8 mouse cellular contexts compared by ENCODE assay signal in the genomic region with DNA sequence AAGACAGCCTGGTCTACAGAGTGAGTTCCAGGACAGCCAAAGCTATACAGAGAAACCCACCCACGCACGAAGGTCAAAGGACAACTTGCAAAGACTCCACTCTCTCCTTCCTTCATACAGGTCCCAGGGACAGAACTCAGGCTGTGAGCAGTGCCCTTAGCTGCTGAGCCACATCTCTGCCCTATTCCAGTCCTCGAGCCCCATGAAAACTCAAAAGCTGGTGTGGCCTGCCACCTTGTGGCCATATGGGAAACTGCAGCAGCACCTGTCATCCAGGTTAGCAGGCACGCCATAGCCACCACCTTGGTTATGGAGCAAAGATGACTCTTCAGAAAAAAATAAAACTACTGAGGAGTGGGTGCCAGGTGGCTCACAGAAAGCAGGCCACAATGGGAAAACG. TPM values are rescaled to one million over a fixed set of nuclear protein-coding genes. Genes with fewer than 3 reads are reported as not detected.
DNase-seq lines count a peak whose midpoint lies in the region; ATAC-seq lines count a peak whose summit lies in the region.

No protein-coding gene starts in this region.

- DNase-seq in 416B (ENCODE audit: low read depth) = peak; percentile 78
- peak; percentile 83 to 84 for DNase-seq in adrenal gland, postnatal 36 days
- peak; percentile 74 for DNase-seq in embryonic facial prominence, embryonic 14.5 days (ENCODE audit: low spot score)
- peak; percentile 92 for DNase-seq in heart, embryonic 10.5 days (ENCODE audit: low spot score)
- peak; percentile 75 to 86 for DNase-seq in spleen, postnatal 14 days (ENCODE audit: low spot score in 2 of 2)

- WGBS in embryonic facial prominence, embryonic 14.5 days = 15% methylated on average over 5 of the region's 5 CpGs
- WGBS in heart, embryonic 10.5 days = 19% methylated on average over 5 of the region's 5 CpGs
- WGBS in kidney, embryonic 15.5 days = 21% methylated on average over 5 of the region's 5 CpGs
- 18% methylated on average over 5 of the region's 5 CpGs for WGBS in limb, embryonic 15.5 days

- ATAC-seq in embryonic facial prominence, embryonic 14.5 days (ENCODE audit: low read depth) = peak; percentile 85
- peak; percentile 55 for ATAC-seq in kidney, embryonic 15.5 days (replicated peaks; ENCODE audit: low FRiP score)
- ATAC-seq in limb, embryonic 15.5 days (ENCODE audit: insufficient number of reproducible peaks, low FRiP score, low TSS enrichment, low read depth) = peak; percentile 33; the same call in 1 of the 2 replicates
- peak; percentile 82 for ATAC-seq in monocyte, adult 5-6 weeks (replicated peaks; ENCODE audit: insufficient number of reproducible peaks, low FRiP score, low TSS enrichment, poor library complexity, severe bottlenecking)

- H3K9ac ChIP-seq in embryonic facial prominence, embryonic 14.5 days (ENCODE audit: low read depth, low read length) = no peak overlapping the region
- H3K9ac ChIP-seq in kidney, embryonic 15.5 days = no peak overlapping the region
- no peak overlapping the region for H3K9ac ChIP-seq in limb, embryonic 15.5 days

- H3K36me3 ChIP-seq in embryonic facial prominence, embryonic 14.5 days (ENCODE audit: control insufficient read depth, insufficient read depth, low read length) = peaks cover 4% of the 10 kb centered on the region; the same call in 1 of the 2 replicates
- peaks cover 35% of the 10 kb centered on the region; the same call in 1 of the 2 replicates for H3K36me3 ChIP-seq in heart, embryonic 10.5 days
- H3K36me3 ChIP-seq in kidney, embryonic 15.5 days = peaks cover 31% of the 10 kb centered on the region
- 0 out of 2 replicates have a peak, but pooled peaks cover 12% of the 10 kb centered on the region for H3K36me3 ChIP-seq in limb, embryonic 15.5 days

- no peaks in the 10 kb centered on the region for H3K9me3 ChIP-seq in embryonic facial prominence, embryonic 14.5 days (ENCODE audit: control insufficient read depth, low read length)
- H3K9me3 ChIP-seq in heart, embryonic 10.5 days = no peaks in the 10 kb centered on the region
- H3K9me3 ChIP-seq in kidney, embryonic 15.5 days (replicated peaks) = no peaks in the 10 kb centered on the region
- H3K9me3 ChIP-seq in limb, embryonic 15.5 days = no peaks in the 10 kb centered on the region

- no peaks in the 10 kb centered on the region for H3K27me3 ChIP-seq in embryonic facial prominence, embryonic 14.5 days (replicated peaks; ENCODE audit: control insufficient read depth, insufficient read depth, low read length)
- H3K27me3 ChIP-seq in heart, embryonic 10.5 days (ENCODE audit: insufficient read depth, poor library complexity, severe bottlenecking) = peaks cover 12% of the 10 kb centered on the region
- H3K27me3 ChIP-seq in kidney, embryonic 15.5 days = no peaks in the 10 kb centered on the region
- H3K27me3 ChIP-seq in limb, embryonic 15.5 days = no peaks in the 10 kb centered on the region

- H3K4me2 ChIP-seq in embryonic facial prominence, embryonic 14.5 days (ENCODE audit: low read depth, low read length) = no peak overlapping the region
- H3K4me2 ChIP-seq in kidney, embryonic 15.5 days = no peak overlapping the region
- no peak overlapping the region for H3K4me2 ChIP-seq in limb, embryonic 15.5 days

- H3K4me3 ChIP-seq in embryonic facial prominence, embryonic 14.5 days (ENCODE audit: low read depth, low read length) = no peak overlapping the region
- no peak overlapping the region for H3K4me3 ChIP-seq in heart, embryonic 10.5 days
- no peak overlapping the region for H3K4me3 ChIP-seq in kidney, embryonic 15.5 days (replicated peaks)
- no peak overlapping the region for H3K4me3 ChIP-seq in limb, embryonic 15.5 days

- no peaks in the 10 kb centered on the region for H3K4me1 ChIP-seq in embryonic facial prominence, embryonic 14.5 days (ENCODE audit: control insufficient read depth, insufficient read depth, low read length)
- H3K4me1 ChIP-seq in heart, embryonic 10.5 days = peaks cover 17% of the 10 kb centered on the region
- peaks cover 16% of the 10 kb centered on the region; the same call in 1 of the 2 replicates for H3K4me1 ChIP-seq in kidney, embryonic 15.5 days
- H3K4me1 ChIP-seq in limb, embryonic 15.5 days = peaks cover 7% of the 10 kb centered on the region; the same call in 1 of the 2 replicates

- no peak overlapping the region for H3K27ac ChIP-seq in embryonic facial prominence, embryonic 14.5 days (replicated peaks; ENCODE audit: low read depth, low read length)
- no peak overlapping the region for H3K27ac ChIP-seq in heart, embryonic 10.5 days
- H3K27ac ChIP-seq in kidney, embryonic 15.5 days = no peak overlapping the region
- no peak overlapping the region for H3K27ac ChIP-seq in limb, embryonic 15.5 days

RNA-seq across cellular contexts. Expression of gene Cenpm, which starts 8.0 kb away (rescaled TPM):
- total RNA-seq in adrenal gland, postnatal 36 days (2021) = 1 to 10 TPM; 2.9 to 4.3 TPM
- 51.7 and 63.5 TPM in 2 replicates for polyA plus RNA-seq in embryonic facial prominence, embryonic 14.5 days (2014; fragmentation: Nextera tagmentation; extraction: Ambion mirVana)
- 58.1 and 66.3 TPM in 2 replicates for polyA plus RNA-seq in heart, embryonic 10.5 days (2016; fragmentation: Nextera tagmentation; extraction: Ambion mirVana)
- polyA plus RNA-seq in kidney, embryonic 15.5 days (2015; fragmentation: Nextera tagmentation; extraction: Ambion mirVana) = 78.8 and 84.2 TPM in 2 replicates
- 48.5 and 49.5 TPM in 2 replicates for polyA plus RNA-seq in limb, embryonic 15.5 days (2015; fragmentation: Nextera tagmentation; extraction: Ambion mirVana)
- total RNA-seq in monocyte, adult 5-6 weeks (2017) = not detected in 3 replicates

RNA-seq across cellular contexts. Expression of gene Tnfrsf13c, which starts 12.4 kb away (rescaled TPM):
- total RNA-seq in adrenal gland, postnatal 36 days (2021) = under 1 TPM in 1 of 2 experiments, not detected in 1; 0.20 TPM
- polyA plus RNA-seq in embryonic facial prominence, embryonic 14.5 days (2014; fragmentation: Nextera tagmentation; extraction: Ambion mirVana) = 0.17 and 0.40 TPM in 2 replicates
- polyA plus RNA-seq in heart, embryonic 10.5 days (2016; fragmentation: Nextera tagmentation; extraction: Ambion mirVana) = 0.20 TPM in 1 of 2 replicates, not detected in the other
- 0.10 TPM in 1 of 2 replicates, not detected in the other for polyA plus RNA-seq in kidney, embryonic 15.5 days (2015; fragmentation: Nextera tagmentation; extraction: Ambion mirVana)
- 0.19 and 0.29 TPM in 2 replicates for polyA plus RNA-seq in limb, embryonic 15.5 days (2015; fragmentation: Nextera tagmentation; extraction: Ambion mirVana)
- total RNA-seq in monocyte, adult 5-6 weeks (2017) = 13.6 to 19.3 TPM (median 17.9 TPM) in 3 replicates

RNA-seq across cellular contexts. Expression of gene 1500009C09Rik, which starts 15.6 kb away (rescaled TPM):
- 1 to 10 TPM in 1 of 2 experiments, under 1 TPM in 1; 0.23 to 1.2 TPM for total RNA-seq in adrenal gland, postnatal 36 days (2021)
- 0.25 TPM in 1 of 2 replicates, not detected in the other for polyA plus RNA-seq in embryonic facial prominence, embryonic 14.5 days (2014; fragmentation: Nextera tagmentation; extraction: Ambion mirVana)
- polyA plus RNA-seq in heart, embryonic 10.5 days (2016; fragmentation: Nextera tagmentation; extraction: Ambion mirVana) = not detected in 2 replicates
- 0.10 TPM in 1 of 2 replicates, not detected in the other for polyA plus RNA-seq in kidney, embryonic 15.5 days (2015; fragmentation: Nextera tagmentation; extraction: Ambion mirVana)
- polyA plus RNA-seq in limb, embryonic 15.5 days (2015; fragmentation: Nextera tagmentation; extraction: Ambion mirVana) = not detected in 2 replicates
- not detected in 3 replicates for total RNA-seq in monocyte, adult 5-6 weeks (2017)

RNA-seq across cellular contexts. Expression of gene Shisa8, which starts 23.9 kb away (rescaled TPM):
- total RNA-seq in adrenal gland, postnatal 36 days (2021) = under 1 TPM; 0.46 to 0.73 TPM
- 0.93 and 1.4 TPM in 2 replicates for polyA plus RNA-seq in embryonic facial prominence, embryonic 14.5 days (2014; fragmentation: Nextera tagmentation; extraction: Ambion mirVana)
- 0.11 and 0.13 TPM in 2 replicates for polyA plus RNA-seq in heart, embryonic 10.5 days (2016; fragmentation: Nextera tagmentation; extraction: Ambion mirVana)
- 0.44 and 0.45 TPM in 2 replicates for polyA plus RNA-seq in kidney, embryonic 15.5 days (2015; fragmentation: Nextera tagmentation; extraction: Ambion mirVana)
- polyA plus RNA-seq in limb, embryonic 15.5 days (2015; fragmentation: Nextera tagmentation; extraction: Ambion mirVana) = 0.25 and 0.40 TPM in 2 replicates
- total RNA-seq in monocyte, adult 5-6 weeks (2017) = not detected in 3 replicates

RNA-seq across cellular contexts. Expression of gene Sept3, which starts 38.1 kb away (rescaled TPM):
- 1 to 10 TPM; 2.6 to 4.3 TPM for total RNA-seq in adrenal gland, postnatal 36 days (2021)
- 13.7 and 16.7 TPM in 2 replicates for polyA plus RNA-seq in embryonic facial prominence, embryonic 14.5 days (2014; fragmentation: Nextera tagmentation; extraction: Ambion mirVana)
- polyA plus RNA-seq in heart, embryonic 10.5 days (2016; fragmentation: Nextera tagmentation; extraction: Ambion mirVana) = 3.7 and 14.0 TPM in 2 replicates
- 13.6 and 14.0 TPM in 2 replicates for polyA plus RNA-seq in kidney, embryonic 15.5 days (2015; fragmentation: Nextera tagmentation; extraction: Ambion mirVana)
- 5.5 and 8.4 TPM in 2 replicates for polyA plus RNA-seq in limb, embryonic 15.5 days (2015; fragmentation: Nextera tagmentation; extraction: Ambion mirVana)
- total RNA-seq in monocyte, adult 5-6 weeks (2017) = 0.48 TPM in 1 of 3 replicates, not detected in the others

Comparison
In these comparisons a context has a peak if more than half of its experiments do, and no peak if none do; other contexts are left out.
1. ATAC-seq: peak in every context shown above with its lines; median percentile 85 in embryonic facial prominence, embryonic 14.5 days; 82 in monocyte, adult 5-6 weeks; 55 in kidney, embryonic 15.5 days; 33 in limb, embryonic 15.5 days.